Mouse (Mus musculus) cerebellum, adult 11-12 months (tissue): Measurements from ENCODE around the gene Efnb2.

ENCODE experiments used
- DNase-seq: peaks from one replicate; pipeline ENCODE4 v3.0.0; 2022

Efnb2 gene

DNA sequence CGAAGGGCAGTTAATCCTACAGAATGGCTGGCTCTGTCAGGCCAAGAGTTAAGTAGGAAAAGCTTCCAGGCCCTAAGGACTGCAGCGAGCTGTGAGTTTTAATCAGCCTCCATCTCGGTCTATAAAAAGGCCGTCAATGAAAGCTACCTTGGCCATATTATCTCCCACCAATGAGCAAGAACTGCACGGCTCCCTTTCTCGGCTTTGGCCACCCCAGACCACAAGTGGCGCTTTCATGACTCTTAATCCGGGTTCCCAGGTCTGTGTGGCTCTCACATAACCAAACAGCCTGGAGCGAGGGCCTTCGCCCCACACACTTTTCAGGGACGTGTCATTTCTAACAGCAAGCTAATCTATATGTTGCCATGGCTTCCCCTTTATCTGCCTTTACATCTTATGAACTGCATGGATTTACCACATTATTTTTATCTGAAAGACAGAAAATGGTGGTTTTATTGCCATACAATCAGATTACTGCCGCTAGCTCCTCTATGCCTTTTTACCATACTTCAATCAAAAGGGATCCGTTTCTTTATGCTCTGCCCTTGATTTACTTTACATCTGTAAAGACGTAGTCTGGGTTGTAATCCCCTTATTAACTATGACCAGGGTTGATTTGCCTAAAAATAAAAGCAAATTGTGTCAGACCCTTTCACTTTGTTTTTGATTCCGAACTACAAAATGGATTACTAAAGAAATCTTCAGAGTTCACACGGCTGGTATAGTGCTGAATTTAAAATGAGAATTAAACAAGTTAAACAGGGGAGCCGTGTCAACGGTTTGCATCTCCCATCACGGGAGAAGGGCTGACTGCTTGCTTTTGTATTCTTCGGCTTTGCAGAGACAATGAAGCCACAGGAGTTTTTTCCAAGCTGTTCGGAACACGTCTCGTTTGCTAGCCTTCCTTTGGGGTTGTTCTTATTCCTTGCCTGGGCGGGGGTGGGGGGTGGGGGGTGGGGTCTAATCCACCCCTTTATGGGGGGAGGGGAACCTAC is 5.4 kb downstream of the Efnb2 start:
- no peak for DNase-seq

- DNase-seq = no peak
Measured at GRCm38 (mm10) chr8:8653906-8654489, 7.0 kb downstream of the Efnb2 start.

DNA sequence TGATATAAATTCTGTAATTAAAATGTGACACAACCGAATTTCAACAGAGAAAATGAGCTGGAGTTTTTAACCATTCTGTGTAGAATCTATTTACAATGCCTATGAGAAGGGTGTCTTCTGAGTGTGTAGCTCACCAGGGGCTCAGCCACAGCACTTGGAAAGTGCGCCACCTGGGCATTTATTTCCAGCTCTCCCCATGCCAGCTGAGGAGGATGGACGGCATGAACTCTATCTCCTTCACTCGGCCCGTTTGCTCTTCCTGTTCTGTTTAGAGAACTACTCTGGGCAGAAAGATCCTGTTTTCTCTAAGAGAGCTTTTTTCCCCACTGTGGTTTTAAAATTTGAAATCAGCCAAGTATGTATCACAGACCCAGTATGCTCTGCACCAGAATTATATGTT is 7.7 kb downstream of the Efnb2 start:
- DNase-seq = no peak

GRCm38 (mm10) chr8:8652388-8652787 is 8.7 kb downstream of the Efnb2 start:
- DNase-seq = no peak

DNA sequence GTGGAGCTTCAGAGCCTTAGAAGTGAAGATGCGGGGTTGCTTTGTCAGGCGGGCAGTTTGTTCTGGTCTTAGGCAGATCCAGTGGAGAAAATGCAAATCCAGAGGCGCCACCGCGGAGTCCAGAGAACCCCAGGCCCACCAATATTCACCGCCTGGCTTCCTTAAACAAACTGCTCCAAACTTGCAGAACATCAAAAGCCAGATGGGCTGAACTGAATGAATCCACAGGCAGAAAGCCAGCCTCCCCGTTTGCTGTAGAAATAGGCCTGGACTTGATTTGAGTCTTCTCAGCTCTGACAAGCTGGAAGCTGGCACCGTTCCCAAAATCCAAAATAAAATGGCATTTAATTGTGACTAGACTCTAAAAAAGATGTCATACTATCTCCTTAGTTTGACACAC is 11.1 kb downstream of the Efnb2 start:
- no peak for DNase-seq

GRCm38 (mm10) chr8:8649536-8649935 is 11.5 kb downstream of the Efnb2 start:
- DNase-seq = no peak

DNA sequence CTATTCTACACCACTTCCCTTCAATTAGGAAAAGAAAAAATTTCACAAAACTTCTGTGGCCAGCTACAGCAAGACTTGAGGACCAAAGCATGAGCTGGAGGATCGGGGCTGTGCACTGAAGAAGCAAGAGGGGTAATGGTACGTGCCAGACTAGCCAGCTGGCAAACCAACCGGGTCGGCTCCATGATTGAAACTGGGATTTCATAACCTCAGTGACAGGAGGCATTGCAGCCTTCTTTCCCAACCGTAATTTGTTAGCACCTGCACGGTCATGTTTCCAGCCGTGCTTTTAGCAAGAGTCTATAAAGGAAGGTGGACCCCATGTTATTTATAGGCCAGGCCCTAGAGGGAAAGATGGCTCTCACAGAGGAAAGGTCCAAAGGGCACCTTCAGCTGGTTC is 12.4 kb downstream of the Efnb2 start:
- DNase-seq = no peak

DNA sequence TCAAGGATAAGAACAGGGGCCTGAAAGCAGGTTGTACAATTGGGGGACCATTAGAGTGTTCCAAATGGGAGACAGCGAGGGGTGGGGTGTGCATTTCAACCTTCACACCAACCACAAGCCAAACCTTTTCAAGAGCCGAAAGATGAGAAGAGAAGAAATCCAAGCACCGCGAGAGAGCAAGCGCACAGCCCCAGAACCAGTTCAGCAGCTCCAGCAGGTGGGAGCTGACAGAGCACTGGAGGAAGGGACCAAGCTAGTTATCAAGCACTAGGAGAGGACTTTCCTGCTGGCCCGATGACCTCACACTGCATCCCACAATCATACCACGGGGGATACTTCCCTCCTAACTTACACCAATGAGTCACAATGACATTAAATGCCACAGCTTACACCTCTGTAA is 13.2 kb downstream of the Efnb2 start:
- DNase-seq = no peak

DNA sequence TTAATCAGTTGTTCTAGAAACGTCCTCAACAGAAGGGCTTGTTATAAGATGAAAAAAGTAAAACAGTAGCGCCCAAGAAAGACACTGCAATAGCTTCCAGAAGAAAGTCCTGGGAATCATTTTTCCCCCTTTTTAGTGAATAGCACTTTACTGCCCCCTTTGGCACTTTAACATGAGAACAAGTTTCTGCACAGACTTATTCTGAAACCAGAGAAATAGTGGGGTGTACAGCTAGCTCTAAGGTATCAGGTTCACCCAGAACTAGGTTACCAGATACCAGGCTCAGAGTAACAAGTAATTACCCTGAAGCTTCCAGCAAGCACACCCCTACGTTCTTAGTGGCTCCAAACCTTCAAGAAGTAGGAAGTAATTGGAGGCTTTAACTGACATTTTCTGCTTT is 13.7 kb downstream of the Efnb2 start:
- DNase-seq = no peak

DNA sequence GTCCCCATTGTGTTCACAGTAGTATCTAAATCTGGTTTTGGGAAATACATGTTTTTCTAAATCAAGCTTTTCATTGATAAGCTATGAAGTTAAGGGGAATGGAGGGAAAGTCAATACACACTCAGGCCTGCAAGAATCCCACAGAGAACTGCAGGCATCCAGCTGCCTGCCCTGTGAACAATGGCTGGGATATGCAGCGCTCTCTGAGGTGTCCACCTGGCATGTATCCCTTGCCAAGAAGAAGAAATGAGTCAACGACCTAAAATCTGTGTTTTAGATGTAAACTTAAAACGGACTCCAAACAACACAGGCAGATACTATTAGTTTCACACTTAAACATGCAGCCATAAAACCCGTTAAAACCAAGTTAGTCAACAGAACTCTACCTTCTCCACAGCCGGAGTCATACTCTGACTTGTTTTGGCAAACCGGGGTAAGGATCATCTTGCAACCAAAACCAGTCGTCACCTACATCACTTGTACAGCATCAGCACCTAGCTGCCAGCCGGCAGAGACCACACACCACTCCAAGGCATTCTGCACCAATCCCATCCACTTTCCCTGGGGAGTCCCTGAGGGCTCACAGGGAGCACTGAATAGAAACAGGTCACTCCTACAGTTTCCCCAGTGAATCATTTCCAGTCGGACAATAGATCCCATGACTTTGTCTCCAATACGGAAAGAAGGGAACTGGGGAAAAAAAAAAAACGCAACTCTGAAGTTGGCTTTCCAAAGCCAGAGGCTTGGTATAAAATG is 16.7 kb downstream of the Efnb2 start:
- no peak for DNase-seq

DNA sequence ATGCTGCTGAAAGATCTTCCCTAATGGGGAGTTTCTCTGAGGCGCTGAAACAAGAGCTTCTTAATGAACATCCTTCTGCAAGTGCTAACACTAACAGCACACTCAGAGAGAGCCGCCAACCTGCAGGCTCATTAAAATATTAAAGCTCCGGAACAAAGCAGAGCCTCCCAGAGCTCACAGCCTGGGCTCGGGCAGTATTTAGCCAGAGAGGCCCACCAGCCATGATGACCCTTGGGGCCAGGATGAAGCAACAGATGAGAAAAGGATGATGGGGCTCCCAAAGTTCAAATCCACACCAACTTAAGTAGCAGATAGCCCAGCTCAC is 20.8 kb downstream of the Efnb2 start:
- DNase-seq = no peak

GRCm38 (mm10) chr8:8639569-8640263 is 21.3 kb downstream of the Efnb2 start:
- no peak for DNase-seq

GRCm38 (mm10) chr8:8631394-8631793 is 29.6 kb downstream of the Efnb2 start:
- no peak for DNase-seq

DNA sequence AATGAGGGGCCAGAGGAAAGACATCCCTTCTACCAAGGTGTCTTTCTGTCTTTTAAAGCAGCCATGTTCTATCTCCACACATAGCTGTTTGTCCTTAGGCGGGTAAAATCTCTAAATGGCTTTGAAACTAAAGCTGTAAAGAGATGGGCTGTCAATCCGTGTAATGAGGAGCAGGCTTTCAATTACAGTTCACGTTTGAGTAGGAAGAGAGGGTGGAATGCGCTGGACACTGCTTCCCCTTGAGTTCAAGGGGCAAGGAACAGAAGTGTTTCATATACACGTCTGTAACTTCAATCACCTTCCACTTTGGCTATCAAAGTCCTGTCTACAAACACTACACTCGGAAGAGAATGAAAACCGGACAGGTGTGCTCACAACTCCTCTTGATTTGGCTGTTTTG is 37.0 kb downstream of the Efnb2 start:
- no peak for DNase-seq

GRCm38 (mm10) chr8:8623486-8623885 is 37.6 kb downstream of the Efnb2 start:
- no peak for DNase-seq

DNA sequence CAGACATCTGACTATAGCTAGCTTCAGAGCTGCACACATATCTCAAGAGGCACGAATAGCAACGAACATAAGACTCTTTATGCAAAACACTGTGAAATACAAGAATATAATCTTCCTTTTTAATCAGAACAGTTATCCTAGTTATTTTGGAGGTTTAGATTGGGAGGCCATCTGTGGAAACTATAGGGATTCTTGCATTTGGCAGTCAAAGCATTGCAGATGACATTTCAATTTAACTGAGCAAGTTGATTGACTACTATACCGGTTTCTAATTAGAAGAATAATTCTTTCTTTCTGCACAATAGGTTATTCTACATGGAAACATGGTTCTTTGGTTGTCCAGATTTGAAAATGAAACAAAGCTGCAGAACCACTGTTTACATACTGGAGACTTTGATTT is 38.6 kb downstream of the Efnb2 start:
- DNase-seq = no peak

GRCm38 (mm10) chr8:8622031-8622430 is 39.0 kb downstream of the Efnb2 start:
- no peak for DNase-seq

DNA sequence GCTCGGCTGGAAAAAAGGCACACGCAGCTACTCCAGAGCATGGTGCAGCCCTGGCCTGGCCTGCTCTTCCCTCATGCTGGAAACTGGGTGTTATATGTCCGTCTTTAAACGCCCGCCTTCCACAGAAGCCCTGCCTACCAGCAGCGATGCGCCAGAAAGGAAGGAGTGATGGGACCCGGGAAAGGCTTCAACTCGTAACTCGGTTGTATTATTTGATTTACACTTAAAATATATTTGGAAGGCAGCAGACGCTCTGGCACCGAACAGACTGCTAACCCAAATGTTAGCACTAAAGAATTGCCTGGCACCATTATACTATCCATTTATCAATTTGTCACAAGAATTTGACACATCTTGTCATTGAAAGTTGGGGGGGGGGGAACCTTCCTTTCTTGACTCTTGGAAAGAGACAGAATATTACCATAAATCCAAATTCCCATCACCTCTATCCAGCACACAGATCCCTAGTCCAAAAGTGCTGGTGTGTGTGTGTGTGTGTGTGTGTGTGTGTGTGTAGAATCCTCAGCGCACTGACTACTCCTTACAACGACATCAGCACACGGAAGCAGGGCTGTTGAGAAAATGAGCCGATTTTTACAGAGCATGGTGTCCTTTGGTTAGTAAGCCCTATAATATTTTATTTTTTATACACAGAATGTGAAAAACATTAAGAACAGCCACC is 39.7 kb downstream of the Efnb2 start:
- DNase-seq = no peak

GRCm38 (mm10) chr8:8620536-8620935 is 40.5 kb downstream of the Efnb2 start:
- DNase-seq = no peak

DNA sequence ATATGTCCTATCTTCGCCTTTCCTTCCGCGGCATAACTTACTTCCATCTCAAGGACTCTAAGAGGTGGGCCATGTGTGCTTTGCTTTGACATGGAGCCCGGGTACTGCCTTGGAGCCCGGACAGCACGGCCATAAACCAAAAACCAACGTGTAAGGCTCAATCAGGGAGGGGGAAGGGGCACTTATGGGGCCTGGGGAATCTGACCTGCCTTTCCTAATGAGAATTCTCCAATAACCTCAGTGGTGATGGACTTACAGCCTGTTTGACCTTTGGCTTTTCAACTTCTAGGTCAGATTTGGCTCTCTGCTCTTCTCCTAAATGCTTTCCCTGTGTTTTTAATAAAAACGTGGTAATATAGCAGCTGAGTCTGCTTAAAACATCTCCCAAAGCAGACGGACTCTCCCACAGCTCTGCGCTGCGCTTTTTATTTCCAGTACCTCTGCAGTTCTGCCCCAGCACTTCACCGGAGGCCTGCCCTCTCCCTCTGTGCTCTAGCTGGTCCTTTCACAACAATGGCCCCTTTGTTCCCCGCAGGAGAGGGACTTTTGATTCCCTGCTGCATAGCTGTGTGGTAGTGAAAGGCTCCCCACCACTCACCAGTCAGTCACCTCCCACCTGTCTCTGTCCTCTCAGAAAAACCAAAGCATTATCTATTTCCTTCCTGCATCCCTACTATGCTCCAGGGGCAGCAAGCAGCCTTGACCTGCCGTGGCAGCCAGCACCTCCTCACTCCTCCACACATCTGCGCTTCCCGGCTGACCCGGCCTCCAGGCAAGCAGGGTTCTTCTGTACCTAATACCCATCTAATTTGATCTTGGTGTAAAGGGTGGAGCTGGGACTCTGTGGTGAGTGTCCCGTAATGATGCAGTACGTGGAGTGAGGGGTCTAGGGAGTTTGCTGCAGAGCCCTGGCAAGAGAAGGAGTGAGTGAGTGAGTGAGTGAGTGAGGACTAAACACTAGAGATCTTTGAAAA is 41.5 kb downstream of the Efnb2 start:
- DNase-seq = no peak

GRCm38 (mm10) chr8:8613844-8614243 is 47.2 kb downstream of the Efnb2 start:
- no peak for DNase-seq
